Mouse (Mus musculus) midbrain, postnatal 0 days (tissue): Measurements from ENCODE around the gene Tpk1. TPM values are rescaled to one million over a fixed set of nuclear protein-coding genes. Genes with fewer than 3 reads are reported as not detected.

Experiments used
- ATAC-seq: fragments of 200-750 bp; cut with Nextera tagmentation; 2 replicates; pipeline ENCODE4 v1.8.0; 2017; ENCODE audit warnings: moderate number of reproducible peaks, mild to moderate bottlenecking, moderate TSS enrichment, moderate library complexity; ENCODE audit not compliant: low FRiP score
- DNase-seq: peaks from one replicate; pipeline ENCODE4 v3.0.0-alpha.2; 2015; ENCODE audit warnings: low spot score
- H3K27ac ChIP-seq: fragments of 300-500 bp; sonication (generic); 2 replicates; pipeline ENCODE4 v1.5.1; 2014; ENCODE audit warnings: low read depth, mild to moderate bottlenecking, low read length, mixed read lengths
- H3K27me3 ChIP-seq: fragments of 300-500 bp; sonication (generic); 2 replicates; pipeline ENCODE4 v1.6.1; 2014; ENCODE audit warnings: low read length, control low read depth, mixed read lengths; ENCODE audit not compliant: insufficient read depth
- H3K36me3 ChIP-seq: fragments of 300-500 bp; sonication (generic); 2 replicates; pipeline ENCODE4 v1.6.1; 2014; ENCODE audit warnings: low read length, control low read depth, mixed read lengths; ENCODE audit not compliant: insufficient read depth
- H3K4me1 ChIP-seq: fragments of 300-500 bp; sonication (generic); 2 replicates; pipeline ENCODE4 v1.6.1; 2014; ENCODE audit warnings: mild to moderate bottlenecking, control low read depth, antibody characterized with exemption, low read length, mixed read lengths; ENCODE audit not compliant: insufficient read depth
- H3K4me2 ChIP-seq: fragments of 300-500 bp; sonication (generic); 2 replicates; pipeline ENCODE4 v1.6.1; 2014; ENCODE audit warnings: low read depth, mild to moderate bottlenecking, low read length, mixed read lengths; ENCODE audit not compliant: poor library complexity, severe bottlenecking
- H3K4me3 ChIP-seq: fragments of 300-500 bp; sonication (generic); 2 replicates; pipeline ENCODE4 v1.5.1; 2014; ENCODE audit warnings: low read depth, mild to moderate bottlenecking, low read length, moderate library complexity
- H3K9ac ChIP-seq: fragments of 300-500 bp; sonication (generic); replicated peaks from 2 replicates; pipeline ENCODE4 v1.6.1; 2014; ENCODE audit warnings: mild to moderate bottlenecking, low read length, moderate library complexity, mixed read lengths; ENCODE audit not compliant: poor library complexity, severe bottlenecking
- H3K9me3 ChIP-seq: fragments of 300-500 bp; sonication (generic); 2 replicates; pipeline ENCODE4 v1.6.1; 2016; ENCODE audit warnings: low read length, control low read depth
- CTCF ChIP-seq: IDR thresholded peaks from 2 replicates; pipeline ENCODE4 v1.5.1; 2016; ENCODE audit warnings: antibody characterized with exemption, mild to moderate bottlenecking
- WGBS: fragments of 180-500 bp; shearing (Covaris S2); extraction: QIAGEN DNeasy Blood & Tissue Kit; methylation state at CpG from one replicate; pipeline ENCODE4 v1.1.7; 2014; 5-methylcytosine and 5-hydroxymethylcytosine counted together
- polyA plus RNA-seq: library from polyadenylated mRNA; unstranded; fragments of >200 nt; fragmentation: Nextera tagmentation; extraction: Ambion mirVana; gene quantifications from 2 replicates; pipeline ENCODE4 v1.2.1, GENCODE M21; 2015
- total RNA-seq: library from RNA; depleted of rRNA; stranded (reverse); fragments of >200 nt; gene quantifications from 2 replicates; pipeline ENCODE4 v1.2.3, GENCODE M21; 2014

The Tpk1 gene
- total and polyA plus RNA-seq, 2 experiments from 2014 or later: 4.4 to 6.0 TPM

GRCm38 (mm10) chr6:43611770-43612169, 54.3 kb downstream of the Tpk1 start:
- Histone ChIP-seq H3K27me3 (no peaks in the 10 kb centered on the region), H3K4me2 (no peak overlapping the region), H3K27ac (no peak overlapping the region), H3K4me3 (no peak overlapping the region), H3K9ac (no peak overlapping the region), H3K4me1 (no peaks in the 10 kb centered on the region), H3K36me3 (no peaks in the 10 kb centered on the region), H3K9me3 (no peaks in the 10 kb centered on the region)
- no peak for TF ChIP-seq CTCF
- DNase-seq (no peak), ATAC-seq (no peak)
- WGBS: 80% methylated on average over 2 of the region's 2 CpGs

- Histone ChIP-seq H3K9ac (no peak overlapping the region), H3K36me3 (no peaks in the 10 kb centered on the region), H3K4me1 (no peaks in the 10 kb centered on the region), H3K27me3 (no peaks in the 10 kb centered on the region), H3K4me3 (no peak overlapping the region), H3K9me3 (no peaks in the 10 kb centered on the region), H3K27ac (no peak overlapping the region), H3K4me2 (no peak overlapping the region)
- DNase-seq: no peak
- ATAC-seq: no peak
- WGBS: 80% methylated on average over 4 of the region's 4 CpGs
- no peak for TF ChIP-seq CTCF
These were observed 75.1 kb downstream of the Tpk1 start for GRCm38 (mm10) chr6:43590841-43591541.

GRCm38 (mm10) chr6:43585274-43585673, 80.8 kb downstream of the Tpk1 start:
- H3K9me3 ChIP-seq: no peaks in the 10 kb centered on the region
- TF ChIP-seq CTCF: no peak
- ATAC-seq: no peak
- H3K27ac ChIP-seq: no peak overlapping the region
- no peak overlapping the region for H3K4me3 ChIP-seq
- no peaks in the 10 kb centered on the region for H3K36me3 ChIP-seq
- H3K4me2 ChIP-seq: no peak overlapping the region
- no peak for DNase-seq
- H3K27me3 ChIP-seq: no peaks in the 10 kb centered on the region
- no peaks in the 10 kb centered on the region for H3K4me1 ChIP-seq
- 86% methylated on average over 2 of the region's 2 CpGs for WGBS
- H3K9ac ChIP-seq: no peak overlapping the region

GRCm38 (mm10) chr6:43581809-43582208, 84.3 kb downstream of the Tpk1 start:
- DNase-seq (no peak), ATAC-seq (no peak)
- Histone ChIP-seq H3K4me1 (no peaks in the 10 kb centered on the region), H3K4me3 (no peak overlapping the region), H3K27me3 (no peaks in the 10 kb centered on the region), H3K4me2 (no peak overlapping the region), H3K9me3 (no peaks in the 10 kb centered on the region), H3K36me3 (no peaks in the 10 kb centered on the region), H3K27ac (no peak overlapping the region), H3K9ac (no peak overlapping the region)
- 87% methylated on average over 2 of the region's 2 CpGs for WGBS
- TF ChIP-seq CTCF: no peak

- Histone ChIP-seq H3K9ac (no peak overlapping the region), H3K9me3 (no peaks in the 10 kb centered on the region), H3K27me3 (no peaks in the 10 kb centered on the region), H3K36me3 (no peaks in the 10 kb centered on the region), H3K4me1 (no peaks in the 10 kb centered on the region), H3K27ac (no peak overlapping the region), H3K4me3 (no peak overlapping the region), H3K4me2 (no peak overlapping the region)
- ATAC-seq (no peak), DNase-seq (no peak)
- TF ChIP-seq CTCF: no peak
- 67% methylated on average over 1 of the region's 1 CpGs for WGBS
These were observed 98.2 kb downstream of the Tpk1 start for GRCm38 (mm10) chr6:43567885-43568284.

- H3K27me3 ChIP-seq: no peaks in the 10 kb centered on the region
- H3K27ac ChIP-seq: no peak overlapping the region
- H3K9me3 ChIP-seq: no peaks in the 10 kb centered on the region
- H3K36me3 ChIP-seq: no peaks in the 10 kb centered on the region
- no peak overlapping the region for H3K9ac ChIP-seq
- 85% methylated on average over 4 of the region's 4 CpGs for WGBS
- ATAC-seq: no peak
- TF ChIP-seq CTCF: no peak
- no peaks in the 10 kb centered on the region for H3K4me1 ChIP-seq
- no peak for DNase-seq
- H3K4me3 ChIP-seq: no peak overlapping the region
- no peak overlapping the region for H3K4me2 ChIP-seq
These were observed 103.6 kb downstream of the Tpk1 start for GRCm38 (mm10) chr6:43562474-43562873.
